Mouse (Mus musculus) kidney, adult 2 months (tissue): ENCODE results near the gene Bach2.

Experiments
- CTCF ChIP-seq: fragments of 200-500 bp; conservative IDR thresholded peaks from 2 replicates; pipeline ENCODE4 v1.5.1; 2011; ENCODE audit warnings: low read depth, mild to moderate bottlenecking, control low read depth, low read length, moderate library complexity, mixed read lengths; ENCODE audit not compliant: insufficient read depth, insufficient read length
- POLR2A ChIP-seq: fragments of 200-500 bp; IDR thresholded peaks from one replicate; pipeline ENCODE4 v1.6.1; 2011; ENCODE audit warnings: low read depth, low read length, control low read depth

- TF ChIP-seq CTCF, result no peak
- no peak for TF ChIP-seq POLR2A
Observed at GRCm38 (mm10) chr4:32199156-32199555, 39.4 kb upstream of the Bach2 start.
